Mouse (Mus musculus): Measurements from ENCODE around the gene Olfr1387.
"Not testable (repeated sequence)": the region's sequence is repeated elsewhere in the genome, so short reads cannot be mapped to it uniquely, and the experiment has no call there.

Olfr1387 gene

DNA sequence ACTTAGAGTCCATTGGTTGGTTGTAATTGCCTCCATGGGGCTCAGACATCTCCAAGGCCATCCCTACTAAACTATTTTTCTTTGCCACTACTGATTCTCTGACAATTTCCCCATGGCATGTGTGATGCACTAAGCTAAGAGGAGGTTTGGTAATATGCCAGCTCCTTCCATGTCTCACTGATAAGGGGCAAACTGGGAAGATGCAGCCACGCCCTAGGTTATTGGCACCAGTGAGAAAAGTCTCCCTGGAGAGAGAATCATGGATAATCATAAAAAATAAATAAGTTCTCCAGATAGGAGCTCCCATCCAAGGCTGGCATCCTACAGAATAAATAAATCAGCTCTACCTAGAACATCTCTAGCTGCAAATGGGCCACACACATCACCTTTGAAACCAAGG is at the start of gene Olfr1387:
Gene Olfr1387 (plus strand): TSS at position 301 of the 400 bp plus-strand sequence.
- no peak for DNase-seq (ENCODE audit: low spot score in 2 of 2)

- DNase-seq (ENCODE audit: low spot score in 2 of 2): no peak
Observed at GRCm38 (mm10) chr11:49406784-49407183, 48.4 kb upstream of the Olfr1387 start.

GRCm38 (mm10) chr11:49410540-49410939 is 44.6 kb upstream of the Olfr1387 start:
- DNase-seq (ENCODE audit: low spot score in 2 of 2): no peak

- DNase-seq (ENCODE audit: low spot score in 2 of 2): no peak
Observed at GRCm38 (mm10) chr11:49422767-49423166, 32.4 kb upstream of the Olfr1387 start, which contains the start of gene Olfr1389. Gene Olfr1389, plus strand, starts transcription at chr11:49423067.

GRCm38 (mm10) chr11:49425257-49425927 is 29.8 kb upstream of the Olfr1387 start:
- DNase-seq (ENCODE audit: low spot score in 2 of 2): no peak

- DNase-seq (ENCODE audit: low spot score in 2 of 2): peak; percentile 29 to 35
Observed at GRCm38 (mm10) chr11:49429641-49430040, 25.5 kb upstream of the Olfr1387 start.

DNA sequence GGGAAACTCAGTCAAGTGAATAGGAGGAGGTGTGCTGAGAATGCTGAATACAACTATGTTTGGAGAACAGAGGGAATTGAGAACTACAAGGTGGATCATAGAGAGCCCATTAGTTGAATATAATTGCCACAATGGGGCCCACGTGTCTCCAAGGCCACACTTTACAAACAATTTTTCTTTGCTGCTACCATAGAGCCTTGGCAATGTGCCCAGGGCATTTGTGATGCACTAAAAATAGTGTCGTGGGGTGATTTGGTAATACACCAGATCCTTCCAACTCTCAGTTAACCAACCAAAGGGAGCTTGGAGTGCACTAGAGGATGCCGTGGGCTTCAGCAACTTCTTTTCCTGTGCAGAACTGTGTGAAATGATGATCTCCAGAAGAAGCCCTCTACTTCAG is 18.7 kb upstream of the Olfr1387 start, which contains the start of gene Olfr1388:
Gene Olfr1388 (plus strand): TSS at position 214 of the 400 bp plus-strand sequence.
- DNase-seq (ENCODE audit: low spot score in 2 of 2): no peak

- DNase-seq (ENCODE audit: low spot score in 2 of 2): not testable (repeated sequence)
Observed at GRCm38 (mm10) chr11:49464746-49465145, 9.6 kb downstream of the Olfr1387 start, which contains the start of gene Olfr1386. Gene Olfr1386, plus strand, starts transcription at chr11:49465046.

- no peak for DNase-seq (ENCODE audit: low spot score in 2 of 2)
Observed at GRCm38 (mm10) chr11:49485973-49486372, 30.8 kb downstream of the Olfr1387 start.

GRCm38 (mm10) chr11:49488770-49489169 is 33.6 kb downstream of the Olfr1387 start, which contains the start of gene Olfr1385:
Gene Olfr1385, plus strand, starts transcription at chr11:49489070.
- not testable (repeated sequence) for DNase-seq (ENCODE audit: low spot score in 2 of 2)
